Mouse (Mus musculus) hindbrain, embryonic 10.5 days (tissue): Measurements from ENCODE around the gene Hdgfl2. TPM values are rescaled to one million over a fixed set of nuclear protein-coding genes. Genes with fewer than 3 reads are reported as not detected.

Source experiments
- DNase-seq: peaks from one replicate; pipeline ENCODE4 v3.0.0-alpha.2; 2017; ENCODE audit warnings: low spot score
- H3K27ac ChIP-seq: fragments of 300-500 bp; sonication (generic); 2 replicates; pipeline ENCODE4 v1.5.1; 2016; ENCODE audit warnings: mild to moderate bottlenecking, moderate library complexity
- H3K27me3 ChIP-seq: fragments of 300-500 bp; sonication (generic); 2 replicates; pipeline ENCODE4 v1.6.1; 2016; ENCODE audit warnings: mild to moderate bottlenecking; ENCODE audit not compliant: poor library complexity, insufficient read depth, severe bottlenecking
- H3K36me3 ChIP-seq: fragments of 300-500 bp; sonication (generic); 2 replicates; pipeline ENCODE4 v1.6.1; 2016; ENCODE audit warnings: mild to moderate bottlenecking, moderate library complexity
- H3K4me1 ChIP-seq: fragments of 300-500 bp; sonication (generic); replicated peaks from 2 replicates; pipeline ENCODE4 v1.6.1; 2016; ENCODE audit warnings: mild to moderate bottlenecking
- H3K4me3 ChIP-seq: fragments of 300-500 bp; sonication (generic); 2 replicates; pipeline ENCODE4 v1.5.1; 2016; ENCODE audit warnings: mild to moderate bottlenecking, moderate library complexity
- H3K9me3 ChIP-seq: fragments of 300-500 bp; sonication (generic); 2 replicates; pipeline ENCODE4 v1.6.1; 2016; ENCODE audit warnings: mild to moderate bottlenecking, moderate library complexity
- WGBS: fragments of 180-500 bp; shearing (Covaris S2); methylation state at CpG from one replicate; pipeline ENCODE4 v1.1.7; 2016; 5-methylcytosine and 5-hydroxymethylcytosine counted together
- polyA plus RNA-seq: library from polyadenylated mRNA; unstranded; fragments of >200 nt; fragmentation: Nextera tagmentation; extraction: Ambion mirVana; gene quantifications from 2 replicates; pipeline ENCODE4 v1.2.1, GENCODE M21; 2016

Hdgfl2 gene
- polyA plus RNA-seq, 1 experiment from 2014 or later = 186 TPM

DNA sequence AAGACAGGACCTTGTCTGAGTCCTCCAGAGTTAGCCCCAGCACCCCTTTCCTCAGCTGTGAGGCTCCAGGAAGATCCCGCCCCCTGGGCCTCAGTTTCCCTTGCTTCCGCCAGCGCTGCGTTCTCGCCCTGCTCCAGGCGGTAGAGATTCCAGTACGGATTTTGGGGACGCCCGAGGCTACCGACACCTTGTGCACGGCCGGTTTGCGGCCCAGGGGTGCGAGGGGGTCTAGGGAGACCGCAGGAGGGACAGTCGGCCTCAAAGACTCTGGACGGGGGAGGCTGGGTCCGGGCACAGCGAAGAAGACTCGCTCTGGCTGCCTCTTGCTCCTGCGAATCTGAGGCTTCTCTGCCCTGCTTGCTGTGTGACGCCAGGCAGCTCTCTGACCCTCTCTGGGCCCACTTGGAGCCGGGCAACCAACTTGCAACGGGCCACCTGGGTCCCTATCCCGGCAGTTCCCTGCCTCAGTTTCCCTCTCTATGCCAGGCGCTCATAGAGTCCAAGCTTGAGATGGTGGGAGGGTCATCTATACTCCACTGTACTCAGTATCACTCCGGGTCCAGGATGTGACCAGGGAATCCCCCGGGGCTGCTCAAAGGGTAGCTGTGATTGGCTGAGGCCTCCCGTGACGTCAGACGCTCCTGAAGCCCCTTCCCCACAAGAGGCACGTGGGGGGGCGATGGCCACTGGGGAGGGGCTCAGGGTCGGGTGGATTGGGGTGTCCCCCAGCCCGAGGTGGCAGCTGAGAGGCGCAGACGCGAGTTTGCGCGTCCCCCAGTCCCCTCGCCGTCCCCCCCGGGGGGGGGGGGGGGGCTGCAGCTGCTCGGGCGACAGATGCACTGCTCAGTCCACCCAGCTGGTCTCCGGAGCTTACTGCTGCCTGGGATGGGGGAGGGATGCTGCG is 62.5 kb downstream of the Hdgfl2 start:
- Histone ChIP-seq H3K27me3 (peaks cover 100% of the 10 kb centered on the region), H3K4me1 (peaks cover 70% of the 10 kb centered on the region), H3K4me3 (peak overlapping the region; percentile 52), H3K9me3 (no peaks in the 10 kb centered on the region), H3K36me3 (no peaks in the 10 kb centered on the region), H3K27ac (peak overlapping the region; percentile 76)
- WGBS = under 1% methylated on average over 47 of the region's 47 CpGs
- peak; percentile 77 for DNase-seq

DNA sequence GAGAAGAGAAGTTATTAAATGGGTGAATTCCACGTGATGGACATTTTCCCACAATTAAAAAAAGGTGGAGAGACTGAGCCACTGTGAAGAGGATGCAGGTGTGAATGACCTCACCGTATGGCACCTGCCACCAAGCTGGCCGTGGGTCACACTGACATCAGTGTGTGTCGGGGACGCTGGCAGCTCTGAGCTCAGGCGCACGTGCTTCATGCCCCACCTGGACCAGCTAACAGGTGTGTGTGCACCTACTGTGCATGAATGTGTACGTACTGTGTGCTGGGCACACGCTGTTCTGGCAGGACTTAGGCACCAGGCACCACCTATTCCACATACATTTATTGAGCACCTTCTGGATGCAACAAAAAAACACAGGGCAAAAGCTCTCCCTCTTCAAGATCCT is 65.1 kb downstream of the Hdgfl2 start:
- H3K9me3 ChIP-seq = no peaks in the 10 kb centered on the region
- no peaks in the 10 kb centered on the region for H3K36me3 ChIP-seq
- peaks cover 68% of the 10 kb centered on the region for H3K4me1 ChIP-seq
- WGBS = 74% methylated on average over 9 of the region's 9 CpGs
- H3K27ac ChIP-seq = no peak overlapping the region
- no peak overlapping the region for H3K4me3 ChIP-seq
- H3K27me3 ChIP-seq = peaks cover 100% of the 10 kb centered on the region
- no peak for DNase-seq

DNA sequence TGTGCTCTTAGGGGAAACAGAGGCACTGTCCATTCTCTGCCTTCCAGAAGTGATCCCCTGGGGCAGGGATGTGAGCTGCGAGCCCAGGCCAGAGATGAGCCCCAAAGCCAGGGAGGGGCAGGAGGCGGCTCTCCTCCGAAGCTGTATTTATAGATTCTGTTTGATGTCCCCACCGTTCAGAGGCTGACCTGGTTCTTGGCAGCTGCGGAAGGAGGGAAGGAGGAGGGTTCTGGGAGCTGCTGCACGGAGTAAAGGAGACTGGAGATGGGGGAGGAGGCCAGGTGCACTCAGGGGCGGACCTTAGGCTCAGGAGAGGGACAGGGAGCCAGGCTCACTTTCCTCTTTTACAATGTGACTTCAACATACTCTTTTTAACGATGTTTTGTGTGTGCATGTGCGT is 66.7 kb downstream of the Hdgfl2 start:
- WGBS = 19% methylated on average over 9 of the region's 9 CpGs
- peaks cover 100% of the 10 kb centered on the region for H3K27me3 ChIP-seq
- H3K4me3 ChIP-seq = no peak overlapping the region
- no peaks in the 10 kb centered on the region for H3K9me3 ChIP-seq
- H3K36me3 ChIP-seq = no peaks in the 10 kb centered on the region
- peaks cover 59% of the 10 kb centered on the region for H3K4me1 ChIP-seq
- no peak for DNase-seq
- H3K27ac ChIP-seq = no peak overlapping the region

DNA sequence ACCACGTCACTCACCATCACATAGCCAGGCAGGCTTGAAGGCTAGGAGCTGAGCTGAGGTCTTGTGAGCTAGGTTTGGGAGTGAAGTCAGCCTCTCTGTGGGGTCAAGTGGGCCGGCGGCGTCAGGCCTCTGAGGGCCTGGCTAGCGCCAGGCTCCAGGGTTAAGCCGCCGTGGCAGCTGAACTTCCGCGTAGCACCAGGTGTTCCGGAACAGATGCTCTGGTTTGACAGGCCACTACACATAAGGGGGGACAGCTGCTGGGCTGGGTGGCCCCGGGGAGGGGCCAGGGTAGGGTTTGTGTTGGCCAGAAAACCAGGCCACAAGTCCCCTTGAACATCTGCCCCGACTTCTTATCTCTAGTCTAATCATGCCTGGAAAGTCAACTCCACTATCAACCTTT is 68.0 kb downstream of the Hdgfl2 start:
- DNase-seq = no peak
- Histone ChIP-seq H3K36me3 (no peaks in the 10 kb centered on the region), H3K27me3 (peaks cover 93% of the 10 kb centered on the region), H3K27ac (no peak overlapping the region), H3K4me1 (peaks cover 46% of the 10 kb centered on the region), H3K9me3 (no peaks in the 10 kb centered on the region), H3K4me3 (no peak overlapping the region)
- WGBS = 63% methylated on average over 12 of the region's 12 CpGs

DNA sequence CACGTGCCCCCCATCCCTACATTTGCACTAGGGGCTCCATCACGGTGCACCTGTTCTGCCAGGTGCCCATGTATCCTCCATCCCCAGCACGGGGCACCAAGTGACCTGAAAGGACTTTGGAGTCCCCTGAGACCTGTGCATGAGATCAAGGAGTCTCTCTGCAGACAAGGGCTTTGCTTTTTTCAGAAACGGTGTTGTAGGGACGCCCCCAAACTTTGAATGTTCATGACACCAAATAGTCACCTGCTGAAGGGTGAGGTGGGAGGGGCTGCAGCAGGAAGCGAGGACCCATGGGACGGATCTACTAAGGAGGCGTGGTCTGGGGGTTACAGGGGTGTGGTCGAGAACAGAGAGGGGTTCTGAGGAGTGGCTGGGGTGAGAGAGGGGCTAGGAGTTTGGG is 68.8 kb downstream of the Hdgfl2 start:
- Histone ChIP-seq H3K27me3 (peaks cover 85% of the 10 kb centered on the region), H3K4me3 (peak overlapping the region; percentile 44)
- 24% methylated on average over 9 of the region's 9 CpGs for WGBS

DNA sequence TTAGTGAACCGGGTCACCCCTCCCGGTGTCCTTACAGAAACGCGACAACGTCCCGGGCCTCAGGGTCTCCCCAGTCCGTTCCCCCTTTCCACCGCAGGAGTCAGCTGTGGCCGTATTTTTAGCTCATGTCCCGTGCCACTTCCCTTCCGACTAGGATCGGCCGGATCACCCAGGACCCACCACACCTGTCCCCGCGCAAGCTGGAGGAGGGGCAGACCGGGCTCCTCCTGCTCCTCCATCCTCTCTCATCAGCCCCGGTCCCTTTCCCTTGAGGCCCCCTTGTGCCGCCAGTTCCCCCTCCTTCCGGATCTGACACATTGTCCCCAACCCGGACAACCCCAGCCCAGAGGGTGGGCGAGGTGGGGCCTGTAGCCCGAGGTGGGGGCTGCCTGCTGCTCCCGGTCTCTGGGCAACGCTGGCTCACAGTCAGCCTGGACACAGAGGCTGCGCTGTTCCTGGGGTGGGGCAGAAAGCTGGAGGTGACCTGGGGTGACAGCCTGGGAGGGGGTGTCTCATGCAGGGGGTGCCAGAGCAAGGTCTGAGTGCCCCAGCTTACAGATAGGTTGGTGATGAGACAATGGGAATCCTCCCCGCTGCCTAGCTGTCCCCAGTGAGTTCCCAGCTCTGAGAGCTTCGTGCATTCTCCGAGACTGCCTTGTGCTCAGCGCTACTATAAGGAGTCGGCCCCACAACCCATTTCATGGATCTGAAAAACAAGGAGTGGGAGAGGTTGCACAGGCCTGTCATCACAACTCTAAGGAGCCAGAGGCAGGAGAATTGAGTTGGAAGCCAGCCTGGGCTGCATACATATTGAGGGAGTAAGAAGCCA is 69.6 kb downstream of the Hdgfl2 start:
- H3K27ac ChIP-seq = peak overlapping the region; percentile 37; the same call in 1 of the 2 replicates
- H3K4me1 ChIP-seq = peaks cover 45% of the 10 kb centered on the region
- H3K27me3 ChIP-seq = peaks cover 82% of the 10 kb centered on the region
- peak overlapping the region; percentile 44 for H3K4me3 ChIP-seq
- no peak for DNase-seq
- no peaks in the 10 kb centered on the region for H3K9me3 ChIP-seq
- 1% methylated on average over 30 of the region's 30 CpGs for WGBS
- no peaks in the 10 kb centered on the region for H3K36me3 ChIP-seq

More for the DNA sequence above, 68.8 kb downstream of the Hdgfl2 start:
- Histone ChIP-seq H3K9me3 (no peaks in the 10 kb centered on the region), H3K27ac (peak overlapping the region; percentile 37; the same call in 1 of the 2 replicates), H3K4me1 (peaks cover 38% of the 10 kb centered on the region), H3K36me3 (no peaks in the 10 kb centered on the region)
- DNase-seq = no peak

DNA sequence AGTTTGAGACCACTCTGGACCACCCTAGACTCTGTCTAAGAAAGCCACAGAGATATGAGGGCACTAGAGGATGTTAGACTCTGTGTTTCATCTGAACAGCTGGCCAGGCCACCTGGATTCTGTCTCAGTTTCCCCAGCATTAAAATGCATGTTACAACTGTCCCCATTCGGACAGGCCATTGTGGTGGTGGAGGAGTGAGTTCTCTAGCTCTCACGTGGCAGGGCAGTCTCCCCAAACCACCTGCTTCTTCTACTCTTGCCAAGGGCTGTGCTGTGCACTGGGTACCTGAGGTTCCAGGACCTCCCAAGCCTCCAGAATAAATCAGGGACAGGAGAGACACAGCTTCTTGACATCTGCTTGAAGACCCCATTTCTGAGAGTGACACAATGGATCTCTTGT is 70.5 kb downstream of the Hdgfl2 start:
- no peaks in the 10 kb centered on the region for H3K9me3 ChIP-seq
- DNase-seq = no peak
- peaks cover 82% of the 10 kb centered on the region for H3K27me3 ChIP-seq
- H3K4me1 ChIP-seq = peaks cover 51% of the 10 kb centered on the region
- no peak overlapping the region for H3K27ac ChIP-seq
- H3K4me3 ChIP-seq = no peak overlapping the region
- 39% methylated on average over 2 of the region's 2 CpGs for WGBS
- no peaks in the 10 kb centered on the region for H3K36me3 ChIP-seq

Other genes with a start within 250 kb of the Hdgfl2 start
- 6.3 and 8.3 TPM in 2 replicates for gene Zfp119a, start 200.7 kb upstream of the Hdgfl2 start, polyA plus RNA-seq
- gene Zfp959, start 187.5 kb upstream of the Hdgfl2 start, polyA plus RNA-seq = 12.1 and 13.3 TPM in 2 replicates
- 4.6 and 5.6 TPM in 2 replicates for gene Zfp119b, start 130.1 kb upstream of the Hdgfl2 start, polyA plus RNA-seq
- 1.9 and 2.8 TPM in 2 replicates for gene Ebi3, start 127.0 kb upstream of the Hdgfl2 start, polyA plus RNA-seq
- gene Yju2, start 120.5 kb upstream of the Hdgfl2 start, polyA plus RNA-seq = 28.5 and 31.3 TPM in 2 replicates
- gene Shd, start 109.2 kb upstream of the Hdgfl2 start, polyA plus RNA-seq = 52.0 and 105 TPM in 2 replicates
- 67.6 and 99.5 TPM in 2 replicates for gene Fsd1, start 93.1 kb upstream of the Hdgfl2 start, polyA plus RNA-seq
- 6.0 and 8.3 TPM in 2 replicates for gene Stap2, start 74.0 kb upstream of the Hdgfl2 start, polyA plus RNA-seq
- 131 and 177 TPM in 2 replicates for gene Mpnd, start 73.9 kb upstream of the Hdgfl2 start, polyA plus RNA-seq
- gene Sh3gl1, start 43.0 kb upstream of the Hdgfl2 start, polyA plus RNA-seq = 161 and 163 TPM in 2 replicates
- gene Chaf1a, start 39.2 kb upstream of the Hdgfl2 start, polyA plus RNA-seq = 35.3 and 46.0 TPM in 2 replicates
- gene Ubxn6, start 4.6 kb upstream of the Hdgfl2 start, polyA plus RNA-seq = 38.7 and 52.7 TPM in 2 replicates
- 0.04 and 0.06 TPM in 2 replicates for gene Plin4, start 30.2 kb downstream of the Hdgfl2 start, polyA plus RNA-seq
- gene Plin5, start 38.0 kb downstream of the Hdgfl2 start, polyA plus RNA-seq = 0.39 and 0.42 TPM in 2 replicates
- not detected in 2 replicates for gene Lrg1, start 42.4 kb downstream of the Hdgfl2 start, polyA plus RNA-seq
- gene Sema6b, start 60.7 kb downstream of the Hdgfl2 start, polyA plus RNA-seq = 2.3 and 3.8 TPM in 2 replicates
- 10.4 and 11.8 TPM in 2 replicates for gene Tnfaip8l1, start 82.8 kb downstream of the Hdgfl2 start, polyA plus RNA-seq
- 70.5 and 80.6 TPM in 2 replicates for gene Mydgf, start 104.3 kb downstream of the Hdgfl2 start, polyA plus RNA-seq
- 43.0 and 52.3 TPM in 2 replicates for gene Dpp9, start 139.3 kb downstream of the Hdgfl2 start, polyA plus RNA-seq
- gene Fem1a, start 177.2 kb downstream of the Hdgfl2 start, polyA plus RNA-seq = 13.3 and 15.5 TPM in 2 replicates
- gene Ticam1, start 197.2 kb downstream of the Hdgfl2 start, polyA plus RNA-seq = 2.4 and 2.6 TPM in 2 replicates
- 50.9 and 61.6 TPM in 2 replicates for gene Plin3, start 213.2 kb downstream of the Hdgfl2 start, polyA plus RNA-seq
- not detected in 2 replicates for gene Arrdc5, start 220.7 kb downstream of the Hdgfl2 start, polyA plus RNA-seq
- 196 and 300 TPM in 2 replicates for gene Uhrf1, start 223.7 kb downstream of the Hdgfl2 start, polyA plus RNA-seq
- 51.5 and 65.8 TPM in 2 replicates for gene Kdm4b, start 246.4 kb downstream of the Hdgfl2 start, polyA plus RNA-seq